Mouse (Mus musculus) midbrain, embryonic 13.5 days (tissue): ENCODE measurements at regions not wholly inside any gene's neighbourhood (a gene's known extent, or its start where the extent isn't known, plus 50 kb on each side); places are given as distances from the start of the nearest gene placed in this dataset.

Source experiments
- ATAC-seq: fragments of 200-750 bp; cut with Nextera tagmentation; 2 replicates; pipeline ENCODE4 v1.8.0; 2017; ENCODE audit warnings: mild to moderate bottlenecking, moderate TSS enrichment, moderate library complexity
- H3K27ac ChIP-seq: fragments of 300-500 bp; sonication (generic); 2 replicates; pipeline ENCODE4 v1.5.1; 2015; ENCODE audit warnings: inconsistent platforms, mild to moderate bottlenecking, moderate library complexity
- H3K27me3 ChIP-seq: fragments of 300-500 bp; sonication (generic); 2 replicates; pipeline ENCODE4 v1.6.1; 2015; ENCODE audit warnings: mild to moderate bottlenecking, inconsistent platforms
- H3K36me3 ChIP-seq: fragments of 300-500 bp; sonication (generic); 2 replicates; pipeline ENCODE4 v1.6.1; 2015; ENCODE audit warnings: mild to moderate bottlenecking, inconsistent platforms
- H3K4me1 ChIP-seq: fragments of 300-500 bp; sonication (generic); replicated peaks from 2 replicates; pipeline ENCODE4 v1.6.1; 2015; ENCODE audit warnings: inconsistent platforms
- H3K4me2 ChIP-seq: fragments of 300-500 bp; sonication (generic); replicated peaks from 2 replicates; pipeline ENCODE4 v1.6.1; 2015; ENCODE audit warnings: moderate library complexity, mild to moderate bottlenecking, inconsistent platforms
- H3K4me3 ChIP-seq: fragments of 300-500 bp; sonication (generic); replicated peaks from 2 replicates; pipeline ENCODE4 v1.5.1; 2015; ENCODE audit warnings: mild to moderate bottlenecking, inconsistent platforms
- H3K9ac ChIP-seq: fragments of 300-500 bp; sonication (generic); replicated peaks from 2 replicates; pipeline ENCODE4 v1.6.1; 2015; ENCODE audit warnings: mild to moderate bottlenecking, inconsistent platforms
- H3K9me3 ChIP-seq: fragments of 300-500 bp; sonication (generic); 2 replicates; pipeline ENCODE4 v1.6.1; 2016; ENCODE audit warnings: mild to moderate bottlenecking, inconsistent platforms
- WGBS: fragments of 180-500 bp; shearing (Covaris S2); methylation state at CpG from one replicate; pipeline ENCODE4 v1.1.7; 2015; 5-methylcytosine and 5-hydroxymethylcytosine counted together

DNA sequence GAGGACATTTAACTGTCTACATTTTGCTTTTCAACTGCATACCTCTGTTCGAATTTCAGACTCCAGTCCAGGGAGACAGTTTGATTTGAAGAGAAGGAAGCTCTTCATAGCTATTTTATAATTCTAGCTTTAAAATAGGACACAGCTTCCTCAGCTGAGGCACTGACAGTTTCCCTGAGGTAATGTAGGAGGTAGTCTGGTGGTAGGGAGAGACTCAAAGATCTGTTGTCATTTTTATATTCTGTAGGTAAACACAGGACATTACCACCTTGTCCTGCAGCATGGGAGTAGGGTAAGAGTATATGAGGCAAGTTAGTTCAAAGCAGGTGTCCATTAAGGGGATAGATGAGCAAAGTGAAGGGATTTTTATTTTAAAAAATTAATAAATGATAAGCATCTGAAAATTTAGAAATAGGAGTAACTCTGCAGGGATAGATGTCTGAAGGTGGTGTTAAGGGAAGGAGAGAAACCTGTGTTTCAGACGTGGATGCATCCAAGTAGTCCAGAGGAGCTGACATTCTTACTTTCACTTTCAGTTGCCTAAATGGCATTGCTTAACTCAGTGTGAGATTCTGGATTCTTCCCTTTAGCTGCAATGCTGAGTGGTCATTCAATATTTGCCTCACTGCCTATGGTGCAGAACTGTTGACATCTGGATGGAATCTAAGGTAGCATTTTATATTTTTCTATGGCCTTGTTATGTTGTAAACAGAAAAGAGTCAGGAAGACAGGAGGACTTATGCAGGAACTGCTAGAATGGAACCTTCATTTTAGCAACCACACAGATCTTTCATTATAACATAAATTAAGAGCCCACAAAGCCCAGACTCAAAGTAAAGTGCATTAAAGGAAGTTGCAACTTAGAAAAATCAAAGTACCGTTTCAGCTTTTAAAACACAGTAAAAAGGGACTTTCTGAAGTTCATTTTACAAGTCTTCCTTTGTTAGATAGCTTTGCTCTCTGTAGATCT, 126.3 kb upstream of the Syt1 start:
- WGBS: 71% methylated on average over 3 of the region's 3 CpGs
- H3K4me3 ChIP-seq: no peak overlapping the region

DNA sequence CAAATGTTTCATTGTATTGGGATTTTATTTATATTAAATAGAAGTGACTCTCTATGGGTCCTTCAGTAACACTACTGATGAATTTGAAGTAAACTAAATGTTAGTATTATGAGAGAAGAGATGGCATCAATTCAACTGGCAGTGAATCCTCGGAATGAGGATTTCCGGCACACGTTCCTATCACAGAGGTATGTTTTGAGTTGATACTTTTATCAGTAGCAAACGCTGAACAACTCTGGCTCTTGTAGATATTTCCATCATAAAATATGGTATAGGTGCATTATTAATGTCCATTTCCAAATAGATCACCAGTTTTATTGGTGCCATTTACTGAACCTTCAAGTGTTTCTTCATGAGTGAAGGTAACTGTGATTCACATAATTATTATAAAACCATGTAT, 123.7 kb upstream of the Syt1 start:
- Histone ChIP-seq H3K27ac (no peak overlapping the region), H3K4me3 (no peak overlapping the region), H3K9me3 (no peaks in the 10 kb centered on the region), H3K4me2 (no peak overlapping the region), H3K9ac (no peak overlapping the region), H3K36me3 (no peaks in the 10 kb centered on the region), H3K4me1 (no peaks in the 10 kb centered on the region), H3K27me3 (no peaks in the 10 kb centered on the region)
- ATAC-seq: no peak
- WGBS: 91% methylated on average over 4 of the region's 4 CpGs

More for the DNA sequence above, 126.3 kb upstream of the Syt1 start:
- H3K9me3 ChIP-seq: no peaks in the 10 kb centered on the region
- no peaks in the 10 kb centered on the region for H3K36me3 ChIP-seq
- H3K27me3 ChIP-seq: no peaks in the 10 kb centered on the region
- no peak overlapping the region for H3K9ac ChIP-seq
- H3K4me2 ChIP-seq: no peak overlapping the region
- no peak overlapping the region for H3K27ac ChIP-seq
- ATAC-seq: no peak
- no peaks in the 10 kb centered on the region for H3K4me1 ChIP-seq

DNA sequence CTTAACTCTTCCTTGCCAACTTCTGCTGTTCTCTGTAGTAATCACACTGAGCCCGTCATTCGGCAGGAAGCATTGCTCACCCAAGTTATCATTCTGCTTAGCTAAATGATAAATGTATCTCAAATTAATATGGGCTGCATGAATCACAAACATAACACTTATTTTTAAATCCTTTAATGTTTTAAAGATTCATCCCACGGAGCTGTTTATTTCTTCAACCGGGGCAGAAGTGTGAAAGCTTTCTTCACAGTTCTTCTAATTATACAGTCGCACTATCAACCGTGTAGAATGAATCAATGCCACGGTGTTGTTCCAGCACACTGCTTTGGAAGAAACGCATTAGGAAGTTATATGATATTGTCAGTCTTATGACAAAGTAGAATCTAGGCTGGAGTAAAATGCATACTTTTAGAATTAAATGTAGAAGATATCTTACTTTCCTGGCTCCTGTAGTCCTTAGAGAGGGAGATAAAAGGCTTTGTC, 121.3 kb upstream of the Syt1 start:
- H3K9me3 ChIP-seq: no peaks in the 10 kb centered on the region
- H3K4me1 ChIP-seq: no peaks in the 10 kb centered on the region
- 74% methylated on average over 8 of the region's 8 CpGs for WGBS
- no peak overlapping the region for H3K4me3 ChIP-seq
- H3K27ac ChIP-seq: no peak overlapping the region
- no peaks in the 10 kb centered on the region for H3K36me3 ChIP-seq
- H3K4me2 ChIP-seq: no peak overlapping the region
- H3K27me3 ChIP-seq: no peaks in the 10 kb centered on the region
- H3K9ac ChIP-seq: no peak overlapping the region
- ATAC-seq: no peak

DNA sequence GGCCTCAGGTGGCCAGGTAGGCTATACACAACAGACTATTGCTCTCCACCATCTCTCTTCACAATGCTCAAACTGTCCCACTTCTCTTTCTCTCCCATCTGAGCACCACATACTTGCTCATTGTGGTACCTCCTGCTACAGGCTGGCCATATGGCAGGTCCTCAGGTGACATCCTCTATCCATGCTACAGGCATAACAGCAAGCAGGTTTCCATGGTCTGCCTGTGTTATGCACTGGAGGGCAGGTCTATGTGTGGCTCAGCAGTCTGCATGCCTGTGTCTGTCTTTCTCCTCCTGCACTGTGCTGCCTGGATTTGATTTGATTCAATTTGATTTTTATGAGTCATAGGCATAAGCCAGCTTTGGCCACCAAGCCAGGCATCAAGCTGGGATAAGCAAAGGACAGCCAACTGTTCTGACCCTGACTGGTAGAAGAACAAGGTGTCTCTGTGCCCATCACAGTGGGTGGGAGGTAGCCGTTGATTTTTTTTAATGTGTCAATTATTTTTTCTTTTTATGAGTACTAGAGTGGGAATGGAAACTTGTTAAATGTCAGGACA, 118.8 kb upstream of the Syt1 start:
- Histone ChIP-seq H3K27ac (no peak overlapping the region), H3K4me2 (no peak overlapping the region), H3K9ac (no peak overlapping the region), H3K4me1 (no peaks in the 10 kb centered on the region), H3K4me3 (no peak overlapping the region), H3K9me3 (no peaks in the 10 kb centered on the region), H3K27me3 (no peaks in the 10 kb centered on the region), H3K36me3 (no peaks in the 10 kb centered on the region)
- peak; percentile 37; the same call in 1 of the 2 replicates for ATAC-seq
- WGBS: 80% methylated on average over 1 of the region's 1 CpGs

DNA sequence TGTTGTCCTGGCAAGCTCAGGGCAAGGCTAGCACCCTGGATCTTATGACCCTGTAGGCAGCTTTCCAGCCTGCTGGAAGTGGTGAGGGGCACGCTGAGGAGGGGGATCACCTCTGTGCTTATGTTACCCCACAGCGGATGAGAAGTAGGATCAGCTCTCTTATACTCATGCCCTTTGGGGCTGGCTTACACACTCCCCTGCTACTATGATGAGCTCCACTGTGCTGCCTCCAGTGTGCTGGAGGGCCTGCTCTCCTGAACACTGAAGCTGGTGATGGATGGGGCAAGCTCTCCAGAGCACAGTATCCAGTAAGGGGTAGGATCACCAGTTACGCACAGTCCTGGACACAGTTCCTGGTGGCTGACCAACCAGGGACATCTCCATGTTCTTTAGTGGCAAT, 118.3 kb upstream of the Syt1 start:
- no peaks in the 10 kb centered on the region for H3K4me1 ChIP-seq
- no peaks in the 10 kb centered on the region for H3K27me3 ChIP-seq
- 89% methylated on average over 3 of the region's 3 CpGs for WGBS
- no peaks in the 10 kb centered on the region for H3K36me3 ChIP-seq
- no peak overlapping the region for H3K9ac ChIP-seq
- no peak overlapping the region for H3K4me2 ChIP-seq
- peak; percentile 50; the same call in 1 of the 2 replicates for ATAC-seq
- no peak overlapping the region for H3K4me3 ChIP-seq
- no peak overlapping the region for H3K27ac ChIP-seq
- no peaks in the 10 kb centered on the region for H3K9me3 ChIP-seq

DNA sequence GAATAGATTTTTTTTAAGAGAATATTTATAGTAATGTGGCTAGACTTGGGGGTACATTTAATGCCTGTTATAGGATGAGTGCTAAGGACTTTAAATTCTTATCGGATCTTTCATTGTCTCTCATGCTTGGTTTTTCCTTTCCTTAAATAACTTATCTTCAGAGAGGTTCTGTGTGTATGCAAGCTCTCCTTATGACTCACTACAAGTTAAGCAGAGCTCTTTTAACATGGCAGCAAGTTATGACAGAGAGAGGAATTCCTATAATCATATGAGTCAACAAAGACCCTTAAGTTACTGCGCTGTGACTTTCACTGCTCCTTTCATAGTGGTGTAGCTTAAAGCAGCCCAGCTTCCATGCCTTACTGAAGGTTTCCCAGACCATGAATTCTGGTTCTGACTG, 115.9 kb upstream of the Syt1 start:
- Histone ChIP-seq H3K9ac (no peak overlapping the region), H3K27me3 (no peaks in the 10 kb centered on the region), H3K4me3 (no peak overlapping the region), H3K27ac (no peak overlapping the region), H3K36me3 (no peaks in the 10 kb centered on the region), H3K4me2 (no peak overlapping the region), H3K9me3 (no peaks in the 10 kb centered on the region), H3K4me1 (no peaks in the 10 kb centered on the region)
- no peak for ATAC-seq
- 94% methylated on average over 2 of the region's 2 CpGs for WGBS

DNA sequence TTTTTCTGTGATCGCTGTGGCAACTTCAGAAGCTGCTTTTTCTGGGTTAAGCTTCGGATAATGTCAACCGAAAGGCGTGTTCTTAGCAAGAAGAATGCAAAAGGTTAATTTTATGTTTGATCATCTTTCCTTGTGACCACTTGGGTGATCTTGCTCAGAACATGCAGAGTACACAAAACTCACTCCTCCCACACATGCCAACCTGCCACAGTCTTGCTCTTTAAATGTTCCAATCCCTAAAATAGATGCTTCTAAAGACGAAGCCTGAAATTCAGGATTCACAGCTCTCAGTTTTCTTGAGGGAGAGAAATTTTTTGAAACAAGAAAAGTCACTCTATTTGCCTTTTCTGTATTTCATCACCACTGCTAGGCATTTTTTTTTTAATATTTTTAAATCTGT, 106.4 kb upstream of the Syt1 start:
- WGBS: 94% methylated on average over 5 of the region's 5 CpGs

DNA sequence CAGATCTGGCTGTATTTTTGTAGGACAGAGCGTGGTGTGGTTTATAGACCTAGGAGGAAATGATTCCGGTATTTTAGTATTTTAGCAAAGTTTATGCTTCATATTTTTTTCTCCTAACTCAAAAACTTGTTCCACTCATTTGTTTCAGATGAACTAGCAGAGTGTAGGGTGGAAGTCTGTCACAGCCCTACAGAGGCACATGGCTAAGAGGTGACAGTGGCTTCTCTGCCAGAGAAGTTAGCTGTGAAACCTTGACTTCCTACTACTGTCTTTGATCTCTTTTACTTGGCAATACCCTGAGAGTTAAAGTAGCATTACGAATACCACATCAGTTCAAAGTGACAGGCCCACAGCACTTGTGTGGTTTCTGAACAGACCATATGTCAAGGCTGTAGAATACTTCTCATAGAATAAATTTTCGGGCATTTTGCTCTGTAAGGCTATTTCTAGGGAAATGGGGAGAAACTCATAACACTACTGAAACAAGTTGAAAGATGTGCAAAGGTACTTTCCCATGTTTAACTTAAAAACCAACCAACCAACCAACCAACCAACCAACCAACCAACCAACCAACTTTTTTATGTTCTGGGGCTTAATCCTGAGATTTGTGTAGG, 104.3 kb upstream of the Syt1 start:
- Histone ChIP-seq H3K9ac (no peak overlapping the region), H3K4me1 (no peaks in the 10 kb centered on the region), H3K4me2 (no peak overlapping the region), H3K27me3 (no peaks in the 10 kb centered on the region), H3K27ac (no peak overlapping the region), H3K36me3 (no peaks in the 10 kb centered on the region), H3K4me3 (no peak overlapping the region), H3K9me3 (no peaks in the 10 kb centered on the region)
- 85% methylated on average over 4 of the region's 4 CpGs for WGBS
- no peak for ATAC-seq

More for the DNA sequence above, 106.4 kb upstream of the Syt1 start:
- Histone ChIP-seq H3K4me1 (no peaks in the 10 kb centered on the region), H3K4me3 (no peak overlapping the region), H3K36me3 (no peaks in the 10 kb centered on the region), H3K4me2 (no peak overlapping the region), H3K9ac (no peak overlapping the region), H3K27me3 (no peaks in the 10 kb centered on the region), H3K27ac (no peak overlapping the region), H3K9me3 (no peaks in the 10 kb centered on the region)
- ATAC-seq: no peak

DNA sequence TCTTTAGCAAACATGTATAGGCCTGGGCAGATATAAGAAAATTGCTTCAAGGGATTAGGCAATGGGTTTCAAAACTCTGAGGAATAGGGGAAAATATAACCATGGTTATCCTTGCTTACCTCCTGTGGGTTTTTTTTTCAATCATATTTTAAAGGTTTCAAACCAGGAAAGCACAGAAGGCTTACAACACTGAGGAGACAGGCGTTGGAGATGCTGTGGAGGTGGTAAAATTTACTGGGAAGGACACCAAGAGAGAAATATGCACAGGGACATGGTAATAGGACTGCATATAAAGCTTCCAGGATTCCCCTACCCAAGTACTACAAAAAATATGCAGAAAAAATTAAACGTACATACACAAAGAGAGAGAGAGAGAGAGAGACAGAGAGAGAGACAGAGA, 95.0 kb upstream of the Syt1 start:
- Histone ChIP-seq H3K9ac (no peak overlapping the region), H3K27ac (no peak overlapping the region), H3K9me3 (no peaks in the 10 kb centered on the region), H3K4me1 (no peaks in the 10 kb centered on the region), H3K36me3 (no peaks in the 10 kb centered on the region), H3K27me3 (no peaks in the 10 kb centered on the region), H3K4me3 (no peak overlapping the region), H3K4me2 (no peak overlapping the region)
- no peak for ATAC-seq
- WGBS: 83% methylated on average over 2 of the region's 2 CpGs

DNA sequence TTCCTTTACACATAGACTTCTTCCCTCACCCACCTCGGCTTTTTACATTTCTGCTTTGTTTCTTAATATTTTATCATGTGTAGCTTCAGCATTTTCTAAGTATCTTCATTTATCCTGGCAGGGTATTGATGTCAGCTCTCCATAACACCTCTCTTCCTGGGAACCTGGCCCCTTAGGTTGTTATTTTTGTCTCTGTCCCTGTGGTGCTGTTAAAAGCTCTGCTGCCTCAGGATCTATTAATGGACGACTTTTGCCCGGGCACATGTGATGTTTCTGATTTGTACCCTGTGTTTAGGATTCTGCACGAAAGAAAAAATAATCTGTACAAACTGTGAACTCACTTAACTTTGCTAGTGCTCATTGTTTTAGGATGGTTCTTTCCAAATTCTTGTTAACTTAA, 81.4 kb upstream of the Syt1 start:
- Histone ChIP-seq H3K36me3 (no peaks in the 10 kb centered on the region), H3K27me3 (no peaks in the 10 kb centered on the region), H3K9ac (no peak overlapping the region), H3K4me1 (no peaks in the 10 kb centered on the region), H3K4me2 (no peak overlapping the region), H3K27ac (no peak overlapping the region), H3K9me3 (no peaks in the 10 kb centered on the region), H3K4me3 (no peak overlapping the region)
- 78% methylated on average over 4 of the region's 4 CpGs for WGBS
- no peak for ATAC-seq

DNA sequence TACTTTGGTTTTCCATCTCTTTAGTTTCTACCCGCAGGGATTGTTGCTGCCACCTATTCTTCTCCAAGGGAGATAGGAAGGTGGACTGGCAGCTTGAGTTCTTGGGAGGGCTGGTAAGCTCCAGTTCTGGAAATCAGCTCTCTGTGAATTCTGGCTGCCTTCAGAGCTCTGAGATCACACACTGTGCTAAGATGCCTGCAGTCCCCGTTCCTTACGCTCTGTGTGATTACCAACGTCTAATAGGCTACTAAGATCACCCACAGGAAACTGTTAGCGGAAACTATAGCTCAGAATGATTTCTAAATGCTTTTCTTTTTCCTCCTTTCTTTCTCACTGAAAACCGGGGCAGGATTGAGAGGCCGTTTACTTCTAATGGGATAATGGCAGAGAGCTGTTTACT, 69.0 kb upstream of the Syt1 start:
- Histone ChIP-seq H3K4me3 (no peak overlapping the region), H3K4me2 (0 out of 2 replicates have a peak overlapping the region, but pooled peaks have one; percentile 15), H3K9me3 (no peaks in the 10 kb centered on the region), H3K27me3 (no peaks in the 10 kb centered on the region), H3K4me1 (peaks cover 8% of the 10 kb centered on the region; the same call in 1 of the 2 replicates), H3K27ac (peak overlapping the region; percentile 35; the same call in 1 of the 2 replicates), H3K9ac (no peak overlapping the region), H3K36me3 (no peaks in the 10 kb centered on the region)
- WGBS: 36% methylated on average over 7 of the region's 7 CpGs
- no peak for ATAC-seq

DNA sequence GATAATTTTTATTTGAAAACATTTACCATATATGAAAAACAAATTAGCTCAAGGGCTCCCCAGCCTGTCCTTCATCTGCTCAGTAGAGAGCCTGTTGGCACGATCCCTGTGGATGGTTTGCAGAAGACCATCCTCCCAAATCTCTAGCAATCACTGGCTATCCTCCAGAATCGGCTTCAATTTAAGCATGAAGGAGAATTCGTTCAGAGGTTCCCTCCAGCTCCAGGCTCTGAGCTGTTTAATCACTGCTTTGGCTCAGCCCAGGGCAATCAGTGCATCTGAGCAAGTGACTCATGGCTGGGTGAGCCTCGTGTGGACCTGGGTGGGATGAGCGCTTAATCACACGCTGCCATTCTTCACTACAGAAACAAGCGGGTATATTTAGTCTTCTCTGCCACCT, 63.4 kb upstream of the Syt1 start:
- ATAC-seq: no peak
- H3K4me2 ChIP-seq: no peak overlapping the region
- H3K4me3 ChIP-seq: no peak overlapping the region
- H3K27ac ChIP-seq: no peak overlapping the region
- H3K4me1 ChIP-seq: no peaks in the 10 kb centered on the region
- WGBS: 87% methylated on average over 7 of the region's 7 CpGs
- H3K9me3 ChIP-seq: no peaks in the 10 kb centered on the region
- H3K9ac ChIP-seq: no peak overlapping the region
- H3K36me3 ChIP-seq: no peaks in the 10 kb centered on the region
- no peaks in the 10 kb centered on the region for H3K27me3 ChIP-seq
